Mouse (Mus musculus) midbrain, postnatal 0 days (tissue): ENCODE data around the gene Ephb1. TPM values are rescaled to one million over a fixed set of nuclear protein-coding genes. Genes with fewer than 3 reads are reported as not detected.
A peak's percentile ranks its signal among the peaks of the same experiment; 100 is the strongest.

ENCODE experiments used
- ATAC-seq: fragments of 200-750 bp; cut with Nextera tagmentation; 2 replicates; pipeline ENCODE4 v1.8.0; 2017; ENCODE audit warnings: moderate number of reproducible peaks, mild to moderate bottlenecking, moderate TSS enrichment, moderate library complexity; ENCODE audit not compliant: low FRiP score
- DNase-seq: peaks from one replicate; pipeline ENCODE4 v3.0.0-alpha.2; 2015; ENCODE audit warnings: low spot score
- H3K27ac ChIP-seq: fragments of 300-500 bp; sonication (generic); 2 replicates; pipeline ENCODE4 v1.5.1; 2014; ENCODE audit warnings: low read depth, mild to moderate bottlenecking, low read length, mixed read lengths
- H3K27me3 ChIP-seq: fragments of 300-500 bp; sonication (generic); 2 replicates; pipeline ENCODE4 v1.6.1; 2014; ENCODE audit warnings: low read length, control low read depth, mixed read lengths; ENCODE audit not compliant: insufficient read depth
- H3K36me3 ChIP-seq: fragments of 300-500 bp; sonication (generic); 2 replicates; pipeline ENCODE4 v1.6.1; 2014; ENCODE audit warnings: low read length, control low read depth, mixed read lengths; ENCODE audit not compliant: insufficient read depth
- H3K4me1 ChIP-seq: fragments of 300-500 bp; sonication (generic); 2 replicates; pipeline ENCODE4 v1.6.1; 2014; ENCODE audit warnings: mild to moderate bottlenecking, control low read depth, antibody characterized with exemption, low read length, mixed read lengths; ENCODE audit not compliant: insufficient read depth
- H3K4me2 ChIP-seq: fragments of 300-500 bp; sonication (generic); 2 replicates; pipeline ENCODE4 v1.6.1; 2014; ENCODE audit warnings: low read depth, mild to moderate bottlenecking, low read length, mixed read lengths; ENCODE audit not compliant: poor library complexity, severe bottlenecking
- H3K4me3 ChIP-seq: fragments of 300-500 bp; sonication (generic); 2 replicates; pipeline ENCODE4 v1.5.1; 2014; ENCODE audit warnings: low read depth, mild to moderate bottlenecking, low read length, moderate library complexity
- H3K9ac ChIP-seq: fragments of 300-500 bp; sonication (generic); replicated peaks from 2 replicates; pipeline ENCODE4 v1.6.1; 2014; ENCODE audit warnings: mild to moderate bottlenecking, low read length, moderate library complexity, mixed read lengths; ENCODE audit not compliant: poor library complexity, severe bottlenecking
- H3K9me3 ChIP-seq: fragments of 300-500 bp; sonication (generic); 2 replicates; pipeline ENCODE4 v1.6.1; 2016; ENCODE audit warnings: low read length, control low read depth
- CTCF ChIP-seq: IDR thresholded peaks from 2 replicates; pipeline ENCODE4 v1.5.1; 2016; ENCODE audit warnings: antibody characterized with exemption, mild to moderate bottlenecking
- WGBS: fragments of 180-500 bp; shearing (Covaris S2); extraction: QIAGEN DNeasy Blood & Tissue Kit; methylation state at CpG from one replicate; pipeline ENCODE4 v1.1.7; 2014; 5-methylcytosine and 5-hydroxymethylcytosine counted together
- polyA plus RNA-seq: library from polyadenylated mRNA; unstranded; fragments of >200 nt; fragmentation: Nextera tagmentation; extraction: Ambion mirVana; gene quantifications from 2 replicates; pipeline ENCODE4 v1.2.1, GENCODE M21; 2015
- total RNA-seq: library from RNA; depleted of rRNA; stranded (reverse); fragments of >200 nt; gene quantifications from 2 replicates; pipeline ENCODE4 v1.2.3, GENCODE M21; 2014

The Ephb1 gene
- total and polyA plus RNA-seq, 2 experiments from 2014 or later = 69.4 to 85.9 TPM

DNA sequence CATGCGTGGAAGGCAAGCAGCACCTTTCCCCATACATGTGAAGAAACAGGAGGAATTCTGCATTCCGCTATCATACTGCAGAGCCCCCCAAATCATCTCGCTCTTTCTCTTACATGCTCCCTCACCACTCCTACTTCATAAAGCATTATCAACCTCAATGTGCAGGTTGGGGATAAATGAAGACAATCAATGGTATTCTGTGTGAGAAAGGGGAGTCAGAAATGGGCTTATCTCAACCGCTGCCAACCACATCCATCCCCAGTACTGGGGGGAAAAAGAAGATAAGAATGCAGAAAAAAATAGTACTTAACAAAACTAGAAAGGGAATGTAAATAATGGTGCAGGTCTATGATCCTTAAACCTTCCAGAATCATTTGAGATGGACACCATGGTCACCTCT lies 408.7 kb downstream of the Ephb1 start:
- no peak overlapping the region for H3K27ac ChIP-seq
- DNase-seq (no peak), ATAC-seq (no peak)
- no peak for TF ChIP-seq CTCF
- H3K9ac ChIP-seq = no peak overlapping the region
- H3K4me3 ChIP-seq = no peak overlapping the region
- peaks cover 6% of the 10 kb centered on the region; the same call in 1 of the 2 replicates for H3K4me1 ChIP-seq
- no peak overlapping the region for H3K4me2 ChIP-seq
- WGBS = 93% methylated on average over 4 of the region's 4 CpGs
- no peaks in the 10 kb centered on the region for H3K27me3 ChIP-seq
- H3K9me3 ChIP-seq = no peaks in the 10 kb centered on the region
- no peaks in the 10 kb centered on the region for H3K36me3 ChIP-seq

DNA sequence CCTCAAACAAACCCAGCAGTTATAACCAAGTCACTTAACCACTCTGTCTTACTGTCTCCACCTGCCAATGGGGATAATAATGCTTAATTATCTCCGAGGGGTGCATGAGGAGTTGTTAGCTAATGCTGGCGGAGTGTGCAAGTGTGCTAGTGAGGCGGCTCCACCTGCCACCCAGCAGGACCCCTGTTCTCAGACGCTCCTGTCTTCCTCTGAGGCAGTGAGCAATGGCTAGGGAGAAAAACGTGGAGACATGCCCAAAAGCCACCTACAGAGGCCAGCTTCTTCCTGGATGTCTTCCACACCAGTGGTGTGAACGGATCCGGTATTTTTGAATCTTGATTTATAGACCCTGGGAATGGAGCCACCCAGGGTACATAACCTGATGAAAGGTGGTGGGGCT lies 409.2 kb downstream of the Ephb1 start:
- H3K9ac ChIP-seq = no peak overlapping the region
- no peak overlapping the region for H3K4me2 ChIP-seq
- ATAC-seq (no peak), DNase-seq (no peak)
- H3K27ac ChIP-seq = no peak overlapping the region
- TF ChIP-seq CTCF = no peak
- H3K27me3 ChIP-seq = no peaks in the 10 kb centered on the region
- 58% methylated on average over 7 of the region's 7 CpGs for WGBS
- peaks cover 6% of the 10 kb centered on the region; the same call in 1 of the 2 replicates for H3K4me1 ChIP-seq
- H3K4me3 ChIP-seq = no peak overlapping the region
- no peaks in the 10 kb centered on the region for H3K9me3 ChIP-seq
- no peaks in the 10 kb centered on the region for H3K36me3 ChIP-seq

DNA sequence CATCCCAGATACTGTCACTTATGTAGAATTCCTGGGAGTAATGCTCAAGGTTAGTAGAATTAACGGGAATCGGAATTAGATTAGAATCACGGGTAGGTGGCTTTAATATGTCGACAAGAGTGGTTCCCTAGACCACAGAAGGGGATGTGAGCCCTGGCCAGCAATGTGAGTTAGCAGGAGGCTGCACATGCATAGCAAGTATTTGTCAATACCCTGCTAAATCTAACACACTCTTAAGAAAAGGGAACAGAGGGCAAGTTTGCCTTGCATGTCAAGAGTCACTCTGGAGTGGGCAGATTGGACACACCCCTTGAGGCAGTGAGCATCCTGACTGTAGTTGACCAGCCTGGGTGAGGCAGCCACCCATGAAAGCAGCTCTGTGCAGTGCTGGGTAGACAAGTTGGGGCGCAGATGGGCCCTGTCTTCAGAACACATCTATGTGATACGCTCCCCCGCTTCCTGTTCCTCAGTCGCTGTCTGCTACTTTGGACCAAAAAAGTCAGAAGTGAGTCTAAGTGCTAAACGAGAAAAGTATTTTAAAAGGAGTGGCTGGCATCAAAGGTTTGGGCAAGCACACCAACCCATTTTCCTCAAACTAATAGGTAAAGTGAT lies 412.3 kb downstream of the Ephb1 start:
- ATAC-seq (no peak), DNase-seq (no peak)
- no peaks in the 10 kb centered on the region for H3K27me3 ChIP-seq
- peak overlapping the region; percentile 57; the same call in 1 of the 2 replicates for H3K27ac ChIP-seq
- no peak for TF ChIP-seq CTCF
- WGBS = 85% methylated on average over 9 of the region's 9 CpGs
- H3K4me2 ChIP-seq = no peak overlapping the region
- H3K4me3 ChIP-seq = no peak overlapping the region
- no peak overlapping the region for H3K9ac ChIP-seq
- no peaks in the 10 kb centered on the region for H3K9me3 ChIP-seq
- H3K4me1 ChIP-seq = peaks cover 6% of the 10 kb centered on the region; the same call in 1 of the 2 replicates
- peaks cover 11% of the 10 kb centered on the region; the same call in 1 of the 2 replicates for H3K36me3 ChIP-seq

DNA sequence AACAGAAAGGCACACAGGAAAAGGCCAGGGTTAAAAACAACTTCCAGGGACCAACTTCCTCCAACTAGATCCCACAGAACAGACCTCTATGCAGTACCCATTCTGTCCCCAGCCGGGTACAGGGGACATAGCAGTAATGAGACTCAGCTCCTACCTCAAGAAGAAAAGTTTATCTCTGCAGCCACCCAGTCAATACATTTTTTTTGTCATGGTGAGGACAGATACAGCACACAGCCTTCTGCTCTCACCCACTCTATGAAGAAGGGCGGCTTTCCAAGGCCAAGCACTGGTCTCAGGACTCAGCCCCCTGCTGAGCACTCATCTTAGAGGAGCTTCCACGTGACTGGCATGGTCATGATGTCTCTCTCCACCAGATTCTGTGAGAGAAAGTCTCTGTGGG lies 414.3 kb downstream of the Ephb1 start:
- Histone ChIP-seq H3K27ac (no peak overlapping the region), H3K9ac (no peak overlapping the region), H3K36me3 (peaks cover 20% of the 10 kb centered on the region), H3K4me3 (no peak overlapping the region), H3K4me1 (peaks cover 8% of the 10 kb centered on the region; the same call in 1 of the 2 replicates), H3K27me3 (no peaks in the 10 kb centered on the region), H3K9me3 (no peaks in the 10 kb centered on the region), H3K4me2 (no peak overlapping the region)
- DNase-seq = no peak
- 80% methylated on average over 3 of the region's 3 CpGs for WGBS
- no peak for ATAC-seq
- TF ChIP-seq CTCF = no peak

DNA sequence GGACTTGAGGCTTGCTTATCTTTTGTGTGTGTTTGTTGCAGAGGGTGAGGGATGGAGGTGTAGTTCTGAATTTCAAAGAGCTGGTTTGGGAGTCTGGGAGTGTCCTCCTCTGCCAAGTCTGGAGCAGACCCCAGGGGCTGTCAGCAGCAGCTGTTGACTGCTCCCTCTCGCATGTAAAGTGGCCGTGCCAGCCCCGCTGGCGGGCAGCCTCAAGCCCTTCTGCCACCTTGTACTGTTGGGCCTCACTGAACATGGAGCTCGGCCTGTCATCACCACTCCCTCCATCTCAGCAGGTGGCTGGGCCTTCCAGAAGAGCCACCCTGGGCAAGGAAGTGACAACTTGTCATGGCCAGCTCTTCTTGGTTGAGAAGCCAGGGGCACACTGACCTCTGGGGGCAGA lies 415.5 kb downstream of the Ephb1 start:
- Histone ChIP-seq H3K9me3 (no peaks in the 10 kb centered on the region), H3K27ac (no peak overlapping the region), H3K4me2 (no peak overlapping the region), H3K27me3 (no peaks in the 10 kb centered on the region), H3K4me1 (peaks cover 15% of the 10 kb centered on the region; the same call in 1 of the 2 replicates), H3K36me3 (peaks cover 21% of the 10 kb centered on the region), H3K4me3 (no peak overlapping the region), H3K9ac (no peak overlapping the region)
- 40% methylated on average over 5 of the region's 5 CpGs for WGBS
- ATAC-seq = peak; percentile 58; the same call in 1 of the 2 replicates
- peak; percentile 88 for DNase-seq
- no peak for TF ChIP-seq CTCF

DNA sequence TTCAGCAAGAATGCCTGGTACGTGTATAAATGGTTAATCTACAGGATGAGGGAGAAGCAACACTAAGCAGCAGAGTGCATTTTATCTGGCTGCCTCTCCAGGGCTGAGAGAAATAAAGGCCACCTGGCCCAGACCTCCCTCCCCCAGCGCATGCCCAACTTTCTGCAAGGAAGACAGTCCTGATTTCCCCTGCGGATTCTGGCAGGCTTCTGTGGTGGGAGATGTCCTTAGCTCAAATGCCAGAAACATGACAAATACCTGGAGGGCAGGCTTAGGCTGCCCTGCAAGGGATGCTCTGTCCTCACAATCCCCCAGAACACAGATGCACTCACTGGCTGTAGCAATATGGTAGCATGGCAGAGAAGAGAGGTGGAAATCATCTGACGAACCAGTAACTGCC lies 416.4 kb downstream of the Ephb1 start:
- Histone ChIP-seq H3K27me3 (no peaks in the 10 kb centered on the region), H3K4me3 (no peak overlapping the region), H3K27ac (no peak overlapping the region), H3K4me2 (no peak overlapping the region), H3K36me3 (peaks cover 21% of the 10 kb centered on the region), H3K9me3 (no peaks in the 10 kb centered on the region), H3K9ac (no peak overlapping the region), H3K4me1 (peaks cover 15% of the 10 kb centered on the region; the same call in 1 of the 2 replicates)
- DNase-seq (peak; percentile 23), ATAC-seq (no peak)
- TF ChIP-seq CTCF = no peak
- WGBS = 77% methylated on average over 4 of the region's 4 CpGs
